Mouse (Mus musculus) layer of hippocampus, postnatal 25 days (tissue): ENCODE data around the gene Smox. TPM values are rescaled to one million over a fixed set of nuclear protein-coding genes. Genes with fewer than 3 reads are reported as not detected.
A peak's percentile ranks its signal among the peaks of the same experiment; 100 is the strongest.

Experiments
- DNase-seq, 2 experiments: peaks; one replicate each; pipeline ENCODE4 v3.0.0; 2022; ENCODE audit warnings: mixed read lengths in 2 of 2, low spot score in 1 of 2; ENCODE audit errors: extremely low spot score in 1 of 2
- total RNA-seq, 2 experiments: library from RNA; stranded (reverse); gene quantifications; 2 replicates each; pipeline ENCODE4 v1.2.3; 2021

Smox gene
- total RNA-seq, 2 experiments from 2014 or later, result 72.8 to 83.7 TPM

DNA sequence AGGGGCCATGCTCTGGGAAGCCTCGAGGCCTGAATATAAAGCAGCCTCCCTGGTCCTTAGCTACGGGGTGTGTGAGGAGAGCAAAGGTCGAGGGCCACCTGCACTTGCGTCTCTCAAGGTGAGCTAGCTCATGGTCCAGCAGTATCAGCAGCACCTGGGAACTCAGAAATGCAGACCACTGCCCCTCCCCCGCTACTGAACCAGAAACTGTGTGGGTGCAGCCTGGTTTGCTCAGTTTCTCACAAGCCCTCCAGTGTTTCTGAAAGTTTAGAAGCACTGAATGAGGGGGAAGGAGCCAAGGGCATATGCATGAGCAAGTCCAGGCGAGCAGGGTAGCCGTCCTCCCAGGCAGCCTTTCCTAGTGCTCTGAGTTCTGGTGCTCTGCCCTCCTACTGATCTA lies 7.7 kb upstream of the Smox start:
- DNase-seq, result no peak

DNA sequence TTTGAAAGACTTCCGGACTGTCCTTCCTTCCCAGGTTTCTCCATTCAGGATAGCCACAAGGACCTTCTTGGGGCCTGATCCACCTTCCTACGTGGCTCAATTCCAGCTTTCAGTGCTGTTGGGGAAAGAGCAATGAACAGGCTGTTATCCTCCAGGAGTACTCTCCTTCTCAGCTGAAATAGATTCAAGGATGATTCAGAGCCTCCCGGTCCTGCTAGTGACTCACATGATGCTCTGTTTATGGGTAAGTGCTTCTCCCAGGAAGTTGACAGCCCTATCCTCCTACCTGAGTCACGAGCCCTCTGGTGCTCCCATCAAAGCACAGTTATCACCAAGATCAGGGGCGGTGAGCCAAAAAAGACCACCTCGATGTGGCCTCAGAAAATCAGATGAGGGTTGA lies 7.1 kb upstream of the Smox start:
- DNase-seq, result no peak

DNA sequence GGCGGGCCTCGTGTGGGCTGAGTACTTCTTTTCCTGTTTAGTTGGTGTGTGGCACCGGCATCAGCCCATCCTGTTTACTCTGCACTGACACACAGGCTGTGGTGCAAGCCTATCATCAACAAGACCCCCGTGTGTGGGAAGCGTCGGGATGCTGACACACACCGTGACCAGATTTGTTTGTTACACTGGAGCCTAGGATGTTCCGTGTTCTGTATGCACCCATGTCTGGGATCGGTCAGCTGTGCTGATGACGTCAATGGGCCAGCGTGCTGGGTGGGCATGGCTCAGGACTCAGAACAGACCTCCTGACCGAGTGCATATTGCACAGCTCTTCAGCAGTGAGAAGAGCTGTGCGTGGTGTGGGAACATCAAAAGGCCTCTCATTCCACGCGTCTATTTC lies 6.2 kb upstream of the Smox start:
- no peak for DNase-seq

DNA sequence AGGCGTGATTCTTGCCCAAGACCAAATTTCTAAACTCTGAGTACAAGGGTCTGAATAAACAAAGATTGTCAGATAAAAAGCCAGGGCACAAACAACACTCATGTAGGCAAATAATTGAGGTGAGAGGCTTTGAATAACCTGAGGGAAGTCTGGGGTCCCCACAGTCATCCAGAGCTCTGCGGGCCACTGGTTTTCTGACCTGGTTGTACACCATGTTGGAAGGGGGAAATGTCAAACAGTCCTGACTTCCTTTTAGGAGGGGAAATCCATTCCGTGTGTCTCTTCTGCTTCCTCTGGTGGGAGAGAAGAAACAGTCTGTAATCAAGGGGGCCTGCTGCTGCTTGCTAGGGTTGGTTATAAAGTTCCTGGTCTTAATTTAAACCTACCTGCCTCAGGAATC lies 5.2 kb upstream of the Smox start:
- DNase-seq, result no peak

DNA sequence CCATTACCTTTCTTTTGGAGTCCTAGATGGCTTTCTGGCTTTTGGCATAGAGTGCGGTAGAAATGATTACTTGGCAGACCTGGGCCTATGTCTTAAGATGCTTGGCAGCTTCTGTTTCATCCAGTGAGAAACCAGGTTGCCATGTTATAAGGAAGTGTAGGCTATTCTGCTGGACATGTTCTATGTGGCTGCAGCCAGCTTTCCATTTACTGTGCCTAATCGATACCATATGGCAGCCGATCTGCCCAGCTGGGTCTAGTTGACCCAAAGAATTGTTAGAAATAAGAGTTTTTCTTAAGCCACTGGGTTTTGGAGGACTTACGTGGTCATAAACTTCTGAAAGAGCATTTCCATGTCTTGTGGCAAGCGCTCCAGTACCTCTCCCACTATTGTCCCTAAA lies 4.0 kb upstream of the Smox start:
- DNase-seq, result peak in 1 of 2 experiments; percentile 1

DNA sequence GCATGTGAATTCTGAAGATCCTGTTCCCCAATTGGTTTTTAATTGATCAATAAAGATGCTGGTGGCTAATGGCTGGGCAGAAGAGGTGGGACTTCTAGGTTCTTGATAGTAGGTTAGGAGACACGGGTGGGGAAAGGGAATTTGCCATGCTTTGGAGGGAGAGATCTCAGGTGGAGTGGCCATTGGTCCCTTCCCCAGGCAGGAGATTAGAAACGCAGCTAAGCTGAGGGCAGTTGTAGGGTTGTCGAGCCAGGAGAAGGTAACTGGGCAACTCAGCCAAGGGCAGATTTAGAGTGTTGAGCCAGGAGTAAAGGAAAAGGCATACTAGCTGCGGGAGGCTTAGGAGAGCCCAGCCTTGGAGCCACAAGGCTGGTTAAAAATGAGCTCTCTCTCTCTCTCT lies 3.0 kb upstream of the Smox start:
- no peak for DNase-seq

DNA sequence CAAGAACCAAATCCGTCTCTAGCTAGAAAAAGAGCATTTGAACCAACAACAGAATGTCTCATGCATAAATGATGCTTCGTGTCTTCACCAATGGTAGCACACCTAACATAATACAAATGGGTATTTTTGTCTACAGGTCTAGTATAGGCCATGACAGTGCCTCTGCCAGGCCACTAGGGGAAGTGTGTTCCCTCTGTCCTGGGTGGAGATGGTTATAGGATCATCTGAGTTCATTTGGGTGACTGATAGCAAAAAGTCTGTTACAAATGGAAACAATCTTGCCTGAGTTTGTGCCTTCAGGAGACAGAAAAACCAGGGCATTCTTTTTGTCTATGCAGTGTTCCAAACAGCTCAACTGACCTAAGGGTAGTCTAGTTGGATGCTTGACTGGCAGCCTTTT lies 2.4 kb upstream of the Smox start:
- DNase-seq, result no peak

DNA sequence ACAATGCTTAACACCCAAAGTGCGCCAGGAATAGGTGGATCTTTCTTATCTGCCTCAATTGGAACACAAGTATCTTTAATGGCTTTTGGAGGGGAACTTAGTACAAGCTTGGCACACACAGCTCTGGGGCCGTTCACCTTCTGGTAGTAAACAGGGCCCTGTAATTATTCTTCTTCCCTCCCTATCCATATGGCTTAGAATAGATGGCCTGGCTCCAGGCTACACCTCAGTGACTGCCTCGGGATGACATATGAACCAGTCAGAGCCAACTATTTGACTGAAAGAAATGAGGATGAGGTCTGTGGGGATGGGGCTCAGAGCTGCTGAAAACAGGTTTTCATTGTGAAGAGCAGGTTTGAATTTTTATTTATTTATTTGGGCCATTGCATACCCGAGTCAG lies 1.7 kb upstream of the Smox start:
- no peak for DNase-seq

DNA sequence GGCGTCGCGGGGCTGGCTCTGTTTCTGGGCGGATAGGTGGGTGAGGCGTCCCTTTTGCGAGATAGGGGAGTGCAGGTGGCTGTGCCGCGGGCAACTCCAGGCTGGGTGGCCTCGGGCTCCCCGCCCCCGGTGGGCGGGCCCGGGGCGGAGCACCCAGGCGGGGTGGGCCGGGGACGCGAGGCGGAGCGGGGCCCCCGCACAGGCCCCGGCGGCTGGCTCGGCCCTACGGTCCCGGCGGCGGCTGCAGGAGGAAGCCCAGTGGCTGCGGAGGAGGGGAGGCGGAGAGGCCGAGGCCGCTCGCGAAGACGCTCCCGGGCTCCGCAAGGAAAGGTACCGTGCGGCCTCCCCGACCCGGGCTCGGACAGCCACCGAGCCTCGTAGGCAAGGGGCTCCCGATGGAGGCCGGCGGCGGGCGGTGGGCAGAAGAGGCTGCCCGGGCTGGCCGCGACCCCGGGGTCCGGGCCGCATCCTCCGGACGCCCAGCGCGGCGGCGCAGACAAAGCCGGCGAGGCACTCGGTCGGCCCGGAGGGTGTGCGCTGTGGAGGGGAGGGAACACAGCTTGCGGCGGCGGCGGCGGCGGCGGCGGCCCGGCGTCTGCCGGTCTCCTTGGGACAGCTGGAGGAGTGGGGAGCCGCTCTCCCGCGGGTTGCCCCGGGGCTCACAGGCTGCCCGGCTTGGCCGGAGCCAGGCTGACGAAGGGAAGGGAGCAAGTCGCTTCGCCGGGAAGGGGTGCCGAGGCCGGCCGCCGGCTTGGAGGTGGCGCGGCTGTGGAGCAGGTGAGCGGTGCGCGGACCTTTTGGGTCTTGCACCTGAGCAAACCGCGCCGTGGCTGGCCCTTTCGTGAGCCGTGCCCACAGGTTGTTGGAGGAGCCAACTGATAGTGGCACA lies 655 bp downstream of the Smox start:
- DNase-seq, result peak; percentile 75 to 77

DNA sequence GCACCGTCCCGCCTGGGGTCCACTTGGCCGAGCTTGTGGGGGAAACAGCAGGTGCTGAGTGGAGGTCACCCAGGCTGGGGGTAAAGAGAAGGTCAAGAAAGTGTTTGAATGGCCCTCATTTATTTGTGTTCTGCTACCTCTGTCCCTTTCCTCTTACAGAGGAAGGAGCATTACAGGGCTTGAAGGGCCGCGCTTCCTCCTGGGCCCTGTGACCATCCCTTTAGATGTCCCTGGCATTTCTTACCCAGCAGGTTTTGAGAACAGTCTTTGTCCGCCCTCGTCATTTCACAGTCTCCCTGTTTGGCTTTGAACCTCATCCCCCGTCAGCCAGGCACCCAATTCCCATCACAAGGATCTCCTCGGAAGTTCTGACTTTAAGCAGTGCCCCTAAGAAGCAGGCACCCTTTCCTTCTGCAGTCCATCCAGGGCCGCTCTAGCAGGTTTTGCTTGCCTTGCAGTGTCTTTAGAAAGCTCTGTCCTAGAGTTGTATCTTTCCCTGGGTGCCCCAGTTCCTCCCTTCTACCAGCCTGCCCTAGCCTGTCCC lies 1.4 kb downstream of the Smox start:
- DNase-seq, result peak in 1 of 2 experiments; percentile 16

DNA sequence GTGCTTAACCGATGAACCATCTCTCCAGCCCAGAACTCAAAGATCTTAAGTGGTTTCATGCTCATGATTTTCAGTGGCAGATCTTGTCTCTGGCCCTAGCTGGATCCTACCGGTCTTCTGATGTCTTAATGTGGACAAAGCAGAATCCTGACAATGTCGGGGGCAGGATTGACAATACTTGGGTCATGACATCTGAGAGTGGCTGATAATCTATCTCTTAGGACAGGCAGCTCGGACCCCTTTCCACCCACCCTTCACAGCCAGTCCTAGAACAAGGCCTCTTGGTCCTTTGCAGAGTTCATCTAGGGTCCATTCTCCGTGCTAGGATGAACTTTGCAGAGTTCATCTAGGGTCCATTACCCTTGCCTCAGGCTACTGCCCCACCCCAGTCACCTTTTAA lies 2.1 kb downstream of the Smox start:
- peak in 1 of 2 experiments; percentile 1 for DNase-seq

DNA sequence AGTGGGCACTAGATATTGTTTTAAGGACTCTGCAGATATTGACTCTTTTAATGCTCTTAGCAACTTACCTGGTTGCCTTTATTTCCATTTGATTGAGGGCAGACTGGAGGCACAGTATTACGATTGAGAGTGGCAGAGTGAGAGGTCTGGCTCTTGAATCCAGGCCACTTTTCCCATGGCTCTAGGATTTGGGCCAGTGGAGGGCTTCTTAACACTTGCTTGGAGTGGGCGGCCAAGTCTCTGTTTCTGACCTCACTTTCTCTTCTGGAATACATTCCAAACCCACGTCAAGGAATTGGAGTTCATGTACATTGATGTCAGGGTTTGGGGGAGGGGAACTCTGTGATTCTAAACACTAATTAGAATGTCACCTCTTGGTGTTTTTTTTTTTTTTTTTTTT lies 4.0 kb downstream of the Smox start:
- DNase-seq, result peak in 1 of 2 experiments; percentile 1

DNA sequence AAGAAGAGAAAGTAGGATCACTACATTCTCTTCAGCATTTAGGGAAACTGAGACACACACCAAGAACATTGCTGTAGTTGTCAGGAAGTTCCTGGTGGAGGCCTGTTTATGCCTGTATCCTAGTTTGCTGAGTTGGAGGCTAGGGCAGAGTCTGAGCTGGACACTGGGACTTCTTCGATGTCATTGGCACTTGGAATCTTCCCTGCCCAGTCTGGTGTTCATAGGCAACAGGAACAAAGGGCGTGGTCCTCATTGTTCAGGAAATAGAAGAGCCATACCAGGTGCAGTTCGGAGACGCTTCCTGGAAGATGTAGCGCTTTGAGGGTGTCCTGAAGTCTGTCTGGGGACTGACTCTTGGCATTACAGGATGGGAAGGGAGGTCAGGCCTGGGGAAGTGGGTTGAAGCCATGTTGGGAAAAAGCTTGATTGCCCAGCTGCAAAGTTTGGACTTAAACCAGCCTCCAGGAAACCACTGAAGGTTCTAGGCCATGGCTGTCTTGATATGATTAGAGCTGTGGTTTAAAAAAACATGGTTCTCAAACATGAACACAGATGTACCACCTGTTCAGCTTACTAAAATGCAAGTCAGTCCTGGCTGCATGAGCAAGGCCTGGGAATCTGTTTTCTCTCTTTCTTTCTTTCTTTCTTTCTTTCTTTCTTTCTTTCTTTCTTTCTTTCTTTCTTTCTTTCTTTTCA lies 5.0 kb downstream of the Smox start:
- DNase-seq, result no peak

DNA sequence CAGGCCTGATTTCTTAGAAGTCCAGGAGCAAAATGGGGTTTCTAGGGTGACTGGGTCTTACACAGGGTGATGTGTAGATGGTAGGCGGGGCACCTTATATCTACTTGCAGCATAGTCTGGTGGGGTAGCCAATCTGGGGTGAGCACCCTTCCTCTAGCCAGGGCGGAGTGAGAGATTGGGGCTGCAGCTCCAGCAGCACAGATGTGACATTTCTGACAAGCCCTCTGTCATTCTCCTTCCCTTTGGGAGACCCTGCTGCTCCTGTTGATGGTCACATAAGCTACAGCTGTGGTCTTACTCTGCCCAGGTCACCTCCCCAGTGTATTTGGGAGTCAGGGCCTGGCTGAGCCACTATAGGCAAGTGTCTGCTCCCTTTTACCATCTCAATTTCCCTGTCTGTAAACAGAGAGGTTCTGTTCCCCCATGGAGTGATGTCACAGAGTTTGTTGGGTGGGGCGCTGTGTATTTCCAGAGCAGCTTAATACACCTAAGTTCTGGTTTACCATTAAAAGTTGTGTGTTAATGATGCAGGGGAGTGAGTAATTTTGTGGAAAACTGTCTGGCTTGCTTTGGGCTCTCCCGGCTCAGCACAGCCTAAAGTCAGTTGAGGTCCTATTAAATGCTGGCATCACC lies 6.0 kb downstream of the Smox start:
- no peak for DNase-seq

DNA sequence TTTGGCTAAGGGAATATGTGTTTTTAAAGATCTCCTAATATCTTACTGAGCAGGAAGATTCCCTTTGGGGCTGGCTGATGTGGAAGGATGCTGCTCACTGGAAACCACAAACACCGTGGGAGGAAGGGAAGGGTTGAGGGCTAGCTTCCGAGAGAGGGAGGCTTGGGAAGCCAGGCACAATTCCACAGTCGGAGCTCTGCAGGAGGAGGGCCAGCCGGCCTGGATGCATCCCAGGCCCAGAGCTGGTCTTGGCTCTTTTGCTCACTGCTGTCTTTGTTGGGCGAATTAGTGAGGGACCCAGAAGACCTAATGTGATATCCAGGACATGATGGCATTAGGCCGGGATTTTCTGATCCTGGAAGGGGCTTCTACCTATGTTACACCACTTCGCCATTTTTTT lies 6.9 kb downstream of the Smox start:
- no peak for DNase-seq

DNA sequence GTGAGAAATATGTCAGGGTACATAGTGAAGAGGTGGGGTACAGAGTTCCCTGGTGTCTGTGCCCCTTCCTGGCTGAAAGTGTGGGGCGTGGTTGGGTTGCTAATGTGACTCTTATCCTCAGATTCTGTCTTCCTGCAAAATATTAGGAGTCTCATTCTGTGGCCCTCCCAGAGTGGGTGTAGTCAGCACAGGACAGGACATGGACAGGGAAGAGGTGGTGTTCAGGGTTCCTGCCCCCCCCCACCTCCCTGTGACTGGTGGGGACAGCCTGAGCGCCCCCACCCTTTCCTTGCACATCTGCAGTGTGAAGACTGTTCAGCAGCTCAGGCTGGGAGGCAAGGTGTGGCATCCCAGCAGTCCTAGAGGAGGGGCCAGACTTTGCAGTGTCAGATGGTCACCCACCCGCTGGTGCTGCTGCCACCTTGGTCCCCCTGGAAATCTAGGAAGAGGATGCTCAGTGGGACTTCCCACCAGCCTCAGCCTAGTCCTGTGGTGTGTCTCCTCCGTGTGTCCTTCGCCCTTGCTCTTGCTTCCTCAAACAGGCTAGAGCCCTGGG lies 8.1 kb downstream of the Smox start:
- DNase-seq, result no peak

DNA sequence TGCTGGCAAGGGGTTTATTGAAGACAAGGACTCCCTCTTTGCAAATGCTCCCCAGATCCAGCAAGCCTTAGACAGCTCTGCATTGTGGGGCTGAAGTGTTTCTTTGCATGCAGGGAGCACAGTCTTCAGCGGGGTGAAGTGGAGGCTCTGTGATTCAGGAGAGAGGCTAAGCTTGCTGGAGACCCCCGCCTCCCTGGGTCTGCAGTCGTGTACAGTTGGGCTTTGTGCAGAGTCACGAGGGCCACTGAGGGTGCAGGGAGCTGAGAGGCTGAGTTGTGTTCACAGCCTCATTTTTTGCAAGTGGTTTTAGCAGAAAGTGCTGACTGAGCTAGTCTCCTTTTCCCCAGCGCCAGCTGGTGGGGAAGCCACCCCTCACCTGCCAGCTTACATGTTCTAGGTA lies 10.6 kb downstream of the Smox start:
- DNase-seq, result no peak

DNA sequence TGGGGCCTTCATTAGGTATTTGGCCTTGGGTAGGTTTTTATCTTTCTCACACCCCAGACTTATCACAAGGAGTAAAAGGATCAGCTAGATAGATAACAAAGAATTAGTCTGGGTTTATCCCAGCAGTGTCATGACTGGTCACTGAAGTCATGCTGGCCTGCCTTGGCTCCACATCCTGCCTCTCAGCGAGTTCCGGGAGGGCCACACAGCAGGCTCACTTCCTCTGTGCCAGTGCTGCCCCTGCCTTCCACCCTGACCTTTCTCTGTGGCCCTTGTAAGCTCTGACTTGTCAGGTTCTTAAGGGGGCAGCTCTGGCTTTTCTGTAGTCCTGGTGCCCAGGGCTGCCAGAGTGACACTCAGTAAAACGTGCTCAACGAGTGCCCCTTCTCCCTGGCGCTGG lies 11.3 kb downstream of the Smox start:
- DNase-seq, result no peak

DNA sequence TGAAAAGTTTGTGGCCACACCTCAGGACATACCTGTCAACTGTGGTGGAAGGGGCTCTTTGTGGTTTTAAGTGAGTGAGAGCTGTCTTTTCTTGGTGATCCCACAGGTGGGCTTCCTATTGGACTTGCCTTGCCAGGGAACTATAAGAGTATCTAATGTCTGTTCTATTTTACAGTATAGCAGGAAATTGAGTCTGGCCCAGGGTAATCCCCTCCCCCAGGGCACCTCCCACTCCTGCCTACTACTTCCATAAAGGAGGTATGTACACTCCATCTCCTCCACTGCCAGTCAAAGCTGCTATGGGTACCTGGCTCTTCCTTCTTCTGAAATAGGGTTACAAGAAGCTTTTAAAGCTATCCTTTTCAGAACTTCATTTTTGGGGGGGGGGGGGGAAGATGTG lies 14.1 kb downstream of the Smox start:
- no peak for DNase-seq

DNA sequence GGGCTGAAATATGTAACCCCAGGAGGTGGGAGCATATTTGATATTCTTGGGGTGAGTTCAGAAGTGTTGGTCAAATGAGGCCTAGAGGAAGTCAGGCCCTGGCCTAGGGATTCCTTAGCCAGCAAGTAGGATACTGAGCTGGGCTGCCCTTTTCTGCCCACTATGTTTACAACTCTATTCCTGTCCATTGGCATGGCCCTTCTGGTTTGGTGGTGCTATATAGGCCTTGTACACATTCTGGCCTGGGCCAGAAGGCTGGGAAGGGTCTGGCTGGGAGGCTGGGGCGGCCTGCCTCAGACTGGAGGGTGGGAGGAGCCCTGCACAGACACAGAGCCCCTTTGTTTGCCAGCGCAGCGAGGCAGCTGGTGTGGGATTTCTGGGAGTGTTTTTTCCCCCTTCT lies 15.1 kb downstream of the Smox start:
- no peak for DNase-seq

DNA sequence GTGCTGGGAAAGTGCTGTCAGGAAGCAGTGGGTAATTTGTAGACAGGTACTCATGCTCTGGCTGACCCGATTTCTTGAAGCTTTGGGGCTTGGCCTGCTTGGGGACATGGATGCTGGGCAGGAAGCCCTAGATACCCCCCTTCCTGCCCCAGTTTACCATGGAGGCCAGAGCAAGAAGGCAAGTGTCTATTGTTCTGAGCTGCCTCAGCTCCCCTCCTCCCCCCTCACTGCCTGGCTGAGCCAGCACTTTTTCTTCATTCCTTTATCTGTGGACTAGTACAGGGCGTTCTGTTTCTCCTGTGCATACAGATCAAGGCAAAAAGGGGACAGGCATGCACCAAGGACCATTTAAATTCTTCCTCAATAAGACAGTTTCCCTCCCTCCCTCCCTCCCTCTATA lies 17.2 kb downstream of the Smox start:
- no peak for DNase-seq
